Mouse (Mus musculus): ENCODE data around the gene Ccr9. TPM values are rescaled to one million over a fixed set of nuclear protein-coding genes. Genes with fewer than 3 reads are reported as not detected.

Gene Ccr9
- polyA plus RNA-seq, 1 experiment from 2014 or later: 0.41 TPM

DNA sequence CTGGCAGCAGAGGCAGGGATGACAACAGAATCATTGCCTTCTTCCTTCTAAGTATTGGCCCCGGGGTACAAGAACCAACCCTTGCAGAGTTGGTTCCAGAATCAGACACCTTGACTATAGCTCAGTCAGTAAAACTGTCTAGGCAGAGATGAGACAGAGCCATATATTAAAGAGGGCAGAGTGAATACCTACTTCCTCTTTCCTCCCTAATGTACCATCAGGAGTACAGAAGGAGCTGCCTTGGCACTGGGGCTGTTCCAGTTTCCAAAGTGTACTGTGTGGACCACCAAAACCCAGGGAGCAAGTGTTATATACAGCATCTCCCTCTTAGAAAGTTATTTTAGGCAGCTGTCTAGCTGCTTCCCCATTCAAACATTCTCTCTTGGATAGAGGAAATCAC is 123.3 kb downstream of the Ccr9 start:
- Histone ChIP-seq H3K9me3 (ENCODE audit: control insufficient read depth, low read length) (no peaks in the 10 kb centered on the region), H3K4me3 (ENCODE audit: low read depth, low read length) (no peak overlapping the region), H3K9ac (ENCODE audit: low read length) (no peak overlapping the region), H3K4me1 (replicated peaks; ENCODE audit: control insufficient read depth, insufficient read depth, low read length) (no peaks in the 10 kb centered on the region), H3K36me3 (ENCODE audit: control insufficient read depth, insufficient read depth, low read length) (peaks cover 40% of the 10 kb centered on the region), H3K4me2 (ENCODE audit: low read length) (no peak overlapping the region), H3K27me3 (replicated peaks; ENCODE audit: control insufficient read depth, insufficient read depth, low read length) (no peaks in the 10 kb centered on the region), H3K27ac (ENCODE audit: low read depth) (no peak overlapping the region)
- no peak for ATAC-seq (replicated peaks; ENCODE audit: low FRiP score, low TSS enrichment, low read depth)
- no peak for DNase-seq (ENCODE audit: low spot score)
- 92% methylated on average over 1 of the region's 1 CpGs for WGBS

DNA sequence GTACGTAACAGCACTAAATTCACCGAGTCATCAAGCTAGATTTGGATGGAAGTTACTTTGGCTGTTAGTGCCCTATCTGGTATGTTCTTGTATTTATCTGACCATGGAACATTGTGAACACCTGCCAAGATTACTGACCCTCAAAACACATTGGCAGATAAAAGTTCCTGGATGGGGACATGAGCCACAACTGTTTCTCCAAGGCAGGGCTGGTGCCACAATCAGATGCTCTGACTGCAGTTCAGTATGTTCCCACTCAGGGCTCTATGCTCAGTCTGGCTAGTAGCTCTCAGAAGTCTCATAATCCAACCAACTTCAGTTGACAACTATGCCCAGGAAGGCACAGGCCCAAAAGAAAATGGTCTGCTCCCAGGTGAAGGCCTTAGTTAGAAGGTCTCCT is 124.2 kb downstream of the Ccr9 start:
- 92% methylated on average over 2 of the region's 2 CpGs for WGBS
- no peaks in the 10 kb centered on the region for H3K4me1 ChIP-seq (replicated peaks; ENCODE audit: control insufficient read depth, insufficient read depth, low read length)
- DNase-seq (ENCODE audit: low spot score): no peak

DNA sequence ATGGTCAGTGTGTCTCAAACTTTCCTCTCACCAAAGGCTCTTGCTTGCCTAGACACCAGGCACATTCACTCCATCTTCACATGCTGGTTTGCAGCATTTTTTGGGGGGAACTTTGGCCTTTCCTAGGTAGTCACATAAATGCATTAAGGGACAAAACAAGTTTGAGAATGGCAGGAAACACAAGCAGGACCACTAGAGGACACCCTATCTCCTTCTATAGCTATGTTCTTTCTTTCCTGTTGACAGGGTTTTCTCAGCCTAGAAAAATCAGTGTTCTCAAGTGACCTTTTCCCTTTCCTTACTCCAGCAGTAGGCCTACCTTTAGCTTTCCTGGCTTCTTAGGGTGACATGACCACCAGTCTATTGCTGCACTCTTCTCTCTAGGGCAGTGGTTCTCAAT is 124.7 kb downstream of the Ccr9 start:
- Histone ChIP-seq H3K27ac (ENCODE audit: low read depth) (no peak overlapping the region), H3K9ac (ENCODE audit: low read length) (no peak overlapping the region), H3K9me3 (ENCODE audit: control insufficient read depth, low read length) (no peaks in the 10 kb centered on the region), H3K27me3 (replicated peaks; ENCODE audit: control insufficient read depth, insufficient read depth, low read length) (no peaks in the 10 kb centered on the region), H3K4me3 (ENCODE audit: low read depth, low read length) (no peak overlapping the region), H3K36me3 (ENCODE audit: control insufficient read depth, insufficient read depth, low read length) (peaks cover 32% of the 10 kb centered on the region; the same call in 1 of the 2 replicates), H3K4me2 (ENCODE audit: low read length) (no peak overlapping the region), H3K4me1 (replicated peaks; ENCODE audit: control insufficient read depth, insufficient read depth, low read length) (no peaks in the 10 kb centered on the region)
- DNase-seq (ENCODE audit: low spot score): no peak
- no peak for ATAC-seq (replicated peaks; ENCODE audit: low FRiP score, low TSS enrichment, low read depth)

More for the DNA sequence above, 124.2 kb downstream of the Ccr9 start:
- ATAC-seq (replicated peaks; ENCODE audit: low FRiP score, low TSS enrichment, low read depth): no peak
- no peak overlapping the region for H3K4me2 ChIP-seq (ENCODE audit: low read length)
- no peak overlapping the region for H3K27ac ChIP-seq (ENCODE audit: low read depth)
- H3K4me3 ChIP-seq (ENCODE audit: low read depth, low read length): no peak overlapping the region
- H3K36me3 ChIP-seq (ENCODE audit: control insufficient read depth, insufficient read depth, low read length): peaks cover 32% of the 10 kb centered on the region; the same call in 1 of the 2 replicates
- H3K9me3 ChIP-seq (ENCODE audit: control insufficient read depth, low read length): no peaks in the 10 kb centered on the region
- H3K27me3 ChIP-seq (replicated peaks; ENCODE audit: control insufficient read depth, insufficient read depth, low read length): no peaks in the 10 kb centered on the region
- no peak overlapping the region for H3K9ac ChIP-seq (ENCODE audit: low read length)

DNA sequence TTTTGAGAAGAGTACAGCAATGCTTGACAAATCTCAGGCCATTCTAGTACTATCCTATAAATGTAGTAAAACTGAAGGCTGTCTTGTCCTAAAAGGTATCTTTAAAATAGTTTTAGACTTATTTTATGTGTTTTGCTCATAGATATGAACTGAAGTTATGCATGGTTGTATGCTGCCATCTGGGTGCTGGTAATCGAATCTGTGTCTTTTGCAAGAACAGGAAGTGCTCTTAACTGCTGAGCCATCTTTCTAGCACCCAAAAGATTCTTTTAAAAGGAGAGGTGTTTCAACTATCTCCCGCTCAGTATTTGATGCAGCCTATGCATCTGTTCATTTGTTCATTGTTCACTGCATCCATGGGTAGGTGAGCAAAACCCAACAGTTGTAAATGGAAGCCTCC is 127.0 kb downstream of the Ccr9 start:
- no peak overlapping the region for H3K4me3 ChIP-seq (ENCODE audit: low read depth, low read length)
- DNase-seq (ENCODE audit: low spot score) (no peak), ATAC-seq (replicated peaks; ENCODE audit: low FRiP score, low TSS enrichment, low read depth) (no peak)
- H3K9ac ChIP-seq (ENCODE audit: low read length): no peak overlapping the region
- no peaks in the 10 kb centered on the region for H3K9me3 ChIP-seq (ENCODE audit: control insufficient read depth, low read length)
- H3K36me3 ChIP-seq (ENCODE audit: control insufficient read depth, insufficient read depth, low read length): peaks cover 28% of the 10 kb centered on the region; the same call in 1 of the 2 replicates
- no peaks in the 10 kb centered on the region for H3K4me1 ChIP-seq (replicated peaks; ENCODE audit: control insufficient read depth, insufficient read depth, low read length)
- H3K4me2 ChIP-seq (ENCODE audit: low read length): no peak overlapping the region
- H3K27me3 ChIP-seq (replicated peaks; ENCODE audit: control insufficient read depth, insufficient read depth, low read length): no peaks in the 10 kb centered on the region
- WGBS: 89% methylated on average over 2 of the region's 2 CpGs
- H3K27ac ChIP-seq (ENCODE audit: low read depth): no peak overlapping the region

DNA sequence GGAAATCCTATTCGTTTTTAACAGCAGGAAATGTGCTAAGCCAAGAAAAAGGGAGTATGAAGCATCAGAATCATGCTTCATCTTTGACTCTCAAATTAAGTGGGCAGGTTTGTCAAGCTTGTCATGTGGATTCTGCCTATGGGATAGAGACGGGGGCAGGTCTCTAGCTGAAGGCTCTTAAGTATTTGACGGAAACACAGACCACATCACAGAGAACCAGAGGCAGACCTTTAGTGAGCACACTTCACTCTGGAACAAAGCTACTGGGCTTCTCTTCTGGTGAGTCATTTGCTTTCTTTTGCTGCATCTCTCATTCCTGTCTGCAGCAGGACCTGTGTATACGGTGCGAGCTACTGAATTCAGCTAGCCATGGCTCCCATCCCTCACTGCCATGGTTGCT is 128.0 kb downstream of the Ccr9 start, which contains the start of gene Cxcr6:
Cxcr6 (plus strand) TSS at position 209 of the 400 bp plus-strand sequence.
- 84% methylated on average over 5 of the region's 5 CpGs for WGBS
- Histone ChIP-seq H3K4me2 (ENCODE audit: low read length) (no peak within 1 kb of the TSS), H3K4me1 (replicated peaks; ENCODE audit: control insufficient read depth, insufficient read depth, low read length) (no peaks in the 10 kb centered on the region), H3K4me3 (ENCODE audit: low read depth, low read length) (no peak within 1 kb of the TSS), H3K27me3 (replicated peaks; ENCODE audit: control insufficient read depth, insufficient read depth, low read length) (no peaks in the 10 kb centered on the region), H3K27ac (ENCODE audit: low read depth) (no peak within 1 kb of the TSS), H3K9me3 (ENCODE audit: control insufficient read depth, low read length) (no peaks in the 10 kb centered on the region), H3K36me3 (ENCODE audit: control insufficient read depth, insufficient read depth, low read length) (peaks cover 29% of the 10 kb centered on the region), H3K9ac (ENCODE audit: low read length) (no peak within 1 kb of the TSS)
- ATAC-seq (replicated peaks; ENCODE audit: low FRiP score, low TSS enrichment, low read depth): no peak
- DNase-seq (ENCODE audit: low spot score): no peak

DNA sequence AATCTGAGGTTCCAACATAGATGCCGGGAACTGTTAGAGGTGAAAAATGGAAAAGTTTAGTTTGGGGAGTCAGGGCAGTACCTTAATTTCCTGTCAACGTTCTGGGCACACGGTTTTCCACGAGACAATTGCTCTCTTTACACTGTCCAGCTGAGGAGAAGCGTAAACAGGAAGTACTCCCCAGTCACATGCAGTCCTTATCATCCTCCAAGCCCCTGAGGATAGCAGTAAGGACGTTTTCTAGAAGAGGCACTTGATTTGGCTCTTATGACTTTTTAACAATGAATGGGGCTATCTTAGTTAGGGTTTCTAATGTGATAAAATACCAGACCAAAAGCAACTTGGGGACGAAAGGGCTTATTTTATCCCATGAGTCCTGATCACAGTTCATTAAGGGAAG is 130.3 kb downstream of the Ccr9 start:
- H3K36me3 ChIP-seq (ENCODE audit: control insufficient read depth, insufficient read depth, low read length): peaks cover 45% of the 10 kb centered on the region
- H3K4me1 ChIP-seq (replicated peaks; ENCODE audit: control insufficient read depth, insufficient read depth, low read length): no peaks in the 10 kb centered on the region
- DNase-seq (ENCODE audit: low spot score): no peak
- no peaks in the 10 kb centered on the region for H3K9me3 ChIP-seq (ENCODE audit: control insufficient read depth, low read length)
- H3K4me2 ChIP-seq (ENCODE audit: low read length): no peak overlapping the region
- H3K27ac ChIP-seq (ENCODE audit: low read depth): no peak overlapping the region
- H3K9ac ChIP-seq (ENCODE audit: low read length): no peak overlapping the region
- no peaks in the 10 kb centered on the region for H3K27me3 ChIP-seq (replicated peaks; ENCODE audit: control insufficient read depth, insufficient read depth, low read length)
- no peak for ATAC-seq (replicated peaks; ENCODE audit: low FRiP score, low TSS enrichment, low read depth)
- 46% methylated on average over 7 of the region's 7 CpGs for WGBS
- no peak overlapping the region for H3K4me3 ChIP-seq (ENCODE audit: low read depth, low read length)

DNA sequence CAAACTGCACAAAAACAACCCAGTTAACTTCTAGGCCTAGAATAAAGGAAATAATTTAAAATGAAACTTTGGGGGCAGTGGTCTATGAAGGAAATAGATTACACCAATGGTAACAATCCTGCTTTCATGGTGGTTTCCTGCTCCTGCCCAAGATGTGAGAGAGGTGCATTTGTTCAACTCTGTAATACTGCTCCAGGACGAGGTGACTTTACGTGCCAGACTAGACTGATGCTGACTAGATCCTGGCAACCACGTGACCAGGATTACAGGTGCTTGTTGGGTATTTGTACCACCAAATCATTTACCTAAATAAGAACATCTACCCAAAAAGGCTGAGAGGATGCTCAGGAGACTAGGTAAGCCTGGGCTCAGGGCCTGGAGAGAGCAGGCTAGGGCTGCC is 133.6 kb downstream of the Ccr9 start:
- DNase-seq (ENCODE audit: low spot score) (no peak), ATAC-seq (replicated peaks; ENCODE audit: low FRiP score, low TSS enrichment, low read depth) (no peak)
- peaks cover 62% of the 10 kb centered on the region for H3K36me3 ChIP-seq (ENCODE audit: control insufficient read depth, insufficient read depth, low read length)
- 94% methylated on average over 3 of the region's 3 CpGs for whole genome bisulfite sequencing
- H3K27ac ChIP-seq (ENCODE audit: low read depth): no peak overlapping the region
- no peak overlapping the region for H3K4me2 ChIP-seq (ENCODE audit: low read length)
- H3K4me1 ChIP-seq (replicated peaks; ENCODE audit: control insufficient read depth, insufficient read depth, low read length): no peaks in the 10 kb centered on the region
- H3K9me3 ChIP-seq (ENCODE audit: control insufficient read depth, low read length): no peaks in the 10 kb centered on the region
- H3K9ac ChIP-seq (ENCODE audit: low read length): no peak overlapping the region
- H3K27me3 ChIP-seq (replicated peaks; ENCODE audit: control insufficient read depth, insufficient read depth, low read length): no peaks in the 10 kb centered on the region
- no peak overlapping the region for H3K4me3 ChIP-seq (ENCODE audit: low read depth, low read length)

DNA sequence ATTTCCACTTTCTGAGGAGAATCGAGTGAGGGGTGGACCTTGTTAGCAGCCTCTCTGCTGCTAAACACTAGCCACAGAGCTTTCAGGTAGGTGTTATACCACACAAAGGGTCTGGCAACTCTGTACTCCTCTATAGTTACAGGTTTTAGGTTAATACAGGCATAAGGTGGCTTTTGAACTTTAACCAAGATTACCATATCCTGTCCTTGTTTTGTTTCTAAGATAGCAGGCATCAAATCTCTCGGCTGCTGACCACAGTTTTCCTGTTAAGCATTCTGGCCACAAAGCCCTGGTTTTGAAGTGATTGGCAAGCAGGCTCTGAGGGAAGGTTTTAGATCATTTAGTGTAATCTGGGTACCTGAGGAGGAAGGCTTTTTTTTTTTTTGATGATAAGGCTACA is 136.1 kb downstream of the Ccr9 start:
- ATAC-seq (replicated peaks; ENCODE audit: low FRiP score, low TSS enrichment, low read depth): no peak
- Histone ChIP-seq H3K4me3 (ENCODE audit: low read depth, low read length) (no peak overlapping the region), H3K9me3 (ENCODE audit: control insufficient read depth, low read length) (no peaks in the 10 kb centered on the region), H3K4me2 (ENCODE audit: low read length) (no peak overlapping the region), H3K27me3 (replicated peaks; ENCODE audit: control insufficient read depth, insufficient read depth, low read length) (no peaks in the 10 kb centered on the region), H3K27ac (ENCODE audit: low read depth) (no peak overlapping the region), H3K9ac (ENCODE audit: low read length) (no peak overlapping the region), H3K36me3 (ENCODE audit: control insufficient read depth, insufficient read depth, low read length) (peaks cover 81% of the 10 kb centered on the region), H3K4me1 (replicated peaks; ENCODE audit: control insufficient read depth, insufficient read depth, low read length) (no peaks in the 10 kb centered on the region)
- 87% methylated on average over 2 of the region's 2 CpGs for WGBS
- DNase-seq (ENCODE audit: low spot score): no peak

DNA sequence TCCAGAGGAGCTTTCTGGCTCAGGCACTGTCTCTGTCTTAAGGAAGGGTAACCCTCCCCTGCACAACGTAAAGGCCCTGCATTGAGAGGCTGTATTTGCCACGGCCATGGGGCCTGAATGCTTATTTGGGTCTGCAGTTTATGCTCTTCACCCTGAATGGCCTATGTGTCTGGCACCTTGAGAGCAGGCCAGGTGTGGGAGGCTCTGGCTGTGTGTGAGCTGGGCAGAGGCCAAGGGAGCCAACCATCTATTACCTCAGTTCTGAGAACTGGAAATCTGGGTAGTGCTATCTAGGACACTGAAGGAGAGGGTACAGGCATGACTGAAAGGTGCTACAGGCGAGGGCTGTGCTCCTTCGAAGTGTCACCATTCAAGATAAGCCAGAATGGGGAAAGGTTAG is 136.6 kb downstream of the Ccr9 start:
- WGBS: 86% methylated on average over 4 of the region's 4 CpGs
- Histone ChIP-seq H3K27me3 (replicated peaks; ENCODE audit: control insufficient read depth, insufficient read depth, low read length) (no peaks in the 10 kb centered on the region), H3K27ac (ENCODE audit: low read depth) (no peak overlapping the region), H3K9me3 (ENCODE audit: control insufficient read depth, low read length) (no peaks in the 10 kb centered on the region), H3K4me1 (replicated peaks; ENCODE audit: control insufficient read depth, insufficient read depth, low read length) (no peaks in the 10 kb centered on the region), H3K36me3 (ENCODE audit: control insufficient read depth, insufficient read depth, low read length) (peaks cover 83% of the 10 kb centered on the region), H3K4me2 (ENCODE audit: low read length) (no peak overlapping the region), H3K4me3 (ENCODE audit: low read depth, low read length) (no peak overlapping the region), H3K9ac (ENCODE audit: low read length) (no peak overlapping the region)
- DNase-seq (ENCODE audit: low spot score): no peak
- no peak for ATAC-seq (replicated peaks; ENCODE audit: low FRiP score, low TSS enrichment, low read depth)
